Mouse (Mus musculus) liver, embryonic 11.5 days (tissue): ENCODE data around the gene Ahdc1. TPM values are rescaled to one million over a fixed set of nuclear protein-coding genes. Genes with fewer than 3 reads are reported as not detected.

Source experiments
- polyA plus RNA-seq: library from polyadenylated mRNA; unstranded; fragments of >200 nt; fragmentation: Nextera tagmentation; extraction: Ambion mirVana; gene quantifications from 2 replicates; pipeline ENCODE4 v1.2.1, GENCODE M21; 2014

The Ahdc1 gene
- polyA plus RNA-seq, 1 experiment from 2014 or later, result 6.1 TPM

Other genes starting within 250 kb of the Ahdc1 start
- gene Rpa2, start 242.9 kb upstream of the Ahdc1 start, polyA plus RNA-seq, result 156 and 165 TPM in 2 replicates
- gene Themis2, start 214.9 kb upstream of the Ahdc1 start, polyA plus RNA-seq, result 2.7 and 3.3 TPM in 2 replicates
- 44.0 and 50.5 TPM in 2 replicates for gene Ppp1r8, start 168.1 kb upstream of the Ahdc1 start, polyA plus RNA-seq
- gene Stx12, start 126.8 kb upstream of the Ahdc1 start, polyA plus RNA-seq, result 33.1 and 34.9 TPM in 2 replicates
- gene Fam76a, start 88.7 kb upstream of the Ahdc1 start, polyA plus RNA-seq, result 27.8 and 32.2 TPM in 2 replicates
- gene Fgr, start 37.2 kb upstream of the Ahdc1 start, polyA plus RNA-seq, result 0.23 and 0.73 TPM in 2 replicates
- 32.1 and 42.2 TPM in 2 replicates for gene Wasf2, start 119.2 kb downstream of the Ahdc1 start, polyA plus RNA-seq
- 0.70 and 0.77 TPM in 2 replicates for gene Cd164l2, start 200.9 kb downstream of the Ahdc1 start, polyA plus RNA-seq
- gene Gpr3, start 201.3 kb downstream of the Ahdc1 start, polyA plus RNA-seq, result 0.17 TPM in 1 of 2 replicates, not detected in the other
- gene Map3k6, start 229.6 kb downstream of the Ahdc1 start, polyA plus RNA-seq, result 2.2 and 3.5 TPM in 2 replicates